In the genomic region with DNA sequence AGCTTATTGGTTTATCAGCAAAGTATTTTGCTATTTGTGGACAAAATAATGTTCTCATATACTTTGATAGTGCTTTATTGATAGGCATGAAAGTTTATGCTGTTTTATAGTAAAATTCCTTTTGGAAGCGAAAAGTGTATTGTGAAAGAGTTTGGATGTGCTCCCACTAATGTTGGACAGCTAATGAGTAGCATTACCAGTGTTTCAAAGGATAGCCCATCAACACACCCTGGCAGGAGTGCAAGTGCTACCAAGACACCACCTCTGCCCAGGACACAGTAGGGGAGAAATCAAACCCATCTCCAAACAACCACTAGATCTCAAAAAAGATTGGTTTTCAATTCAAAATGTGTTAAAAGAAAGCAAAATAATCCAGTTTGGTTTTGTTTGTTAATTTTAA, we compare ENCODE assay signal across 9 mouse cellular contexts.
"Had no signal": no experiment of that assay in that cellular context is flagged by ENCODE, and none has a peak within 500 bp of the region (broad histone marks: within the 10 kb centered on the region; RNA-seq: fewer than 3 reads in every experiment).

No protein-coding gene starts in this region.

- DNase-seq: gastrocnemius, postnatal 14 days; heart, postnatal 36 days; kidney, adult 18-20 months; kidney, adult 8-10 months; kidney, postnatal 10 days; kidney, postnatal 25 days; kidney, postnatal 4 days; layer of hippocampus, postnatal 36 days; left cerebral cortex, postnatal 4 days had no signal
